Mouse (Mus musculus) lung, postnatal 0 days (tissue): ENCODE results near the gene Kcnj10. TPM values are rescaled to one million over a fixed set of nuclear protein-coding genes. Genes with fewer than 3 reads are reported as not detected.

ENCODE experiments used
- ATAC-seq: fragments of 200-750 bp; cut with Nextera tagmentation; 2 replicates; pipeline ENCODE4 v1.8.0; 2017; ENCODE audit warnings: moderate library complexity
- DNase-seq: peaks from one replicate; pipeline ENCODE4 v3.0.0-alpha.2; 2016; ENCODE audit warnings: low spot score
- H3K27ac ChIP-seq: fragments of 300-500 bp; sonication (generic); 2 replicates; pipeline ENCODE4 v1.5.1; 2014; ENCODE audit warnings: antibody characterized with exemption, mild to moderate bottlenecking, low read length, mixed read lengths
- H3K27me3 ChIP-seq: fragments of 300-500 bp; sonication (generic); replicated peaks from 2 replicates; pipeline ENCODE4 v1.6.1; 2014; ENCODE audit warnings: low read length, mixed read lengths; ENCODE audit not compliant: insufficient read depth
- H3K36me3 ChIP-seq: fragments of 300-500 bp; sonication (generic); 2 replicates; pipeline ENCODE4 v1.6.1; 2014; ENCODE audit warnings: low read length, mixed read lengths; ENCODE audit not compliant: insufficient read depth
- H3K4me1 ChIP-seq: fragments of 300-500 bp; sonication (generic); 2 replicates; pipeline ENCODE4 v1.6.1; 2014; ENCODE audit warnings: antibody characterized with exemption, low read depth, low read length, mixed read lengths; ENCODE audit not compliant: insufficient read depth
- H3K4me2 ChIP-seq: fragments of 300-500 bp; sonication (generic); replicated peaks from 2 replicates; pipeline ENCODE4 v1.6.1; 2014; ENCODE audit warnings: low read depth, mild to moderate bottlenecking, low read length, moderate library complexity, mixed read lengths
- H3K4me3 ChIP-seq: fragments of 300-500 bp; sonication (generic); 2 replicates; pipeline ENCODE4 v1.5.1; 2014; ENCODE audit warnings: low read depth, low read length
- H3K9ac ChIP-seq: fragments of 300-500 bp; sonication (generic); replicated peaks from 2 replicates; pipeline ENCODE4 v1.6.1; 2014; ENCODE audit warnings: low read depth, mild to moderate bottlenecking
- H3K9me3 ChIP-seq: fragments of 300-500 bp; sonication (generic); 2 replicates; pipeline ENCODE4 v1.6.1; 2016; ENCODE audit warnings: low read length, mixed read lengths
- CTCF ChIP-seq: IDR thresholded peaks from 2 replicates; pipeline ENCODE4 v1.5.1; 2016; ENCODE audit warnings: antibody characterized with exemption, mild to moderate bottlenecking
- EP300 ChIP-seq: IDR thresholded peaks from 2 replicates; pipeline ENCODE4 v1.6.1; 2016; ENCODE audit warnings: antibody characterized with exemption, mild to moderate bottlenecking, control low read depth
- WGBS: fragments of 180-500 bp; shearing (Covaris S2); extraction: QIAGEN DNeasy Blood & Tissue Kit; methylation state at CpG from one replicate; pipeline ENCODE4 v1.1.7; 2014; 5-methylcytosine and 5-hydroxymethylcytosine counted together
- polyA plus RNA-seq: library from polyadenylated mRNA; unstranded; fragments of >200 nt; fragmentation: Nextera tagmentation; extraction: Ambion mirVana; gene quantifications from 2 replicates; pipeline ENCODE4 v1.2.1, GENCODE M21; 2015

Kcnj10 gene
- polyA plus RNA-seq, 1 experiment from 2014 or later, result 0.04 TPM

DNA sequence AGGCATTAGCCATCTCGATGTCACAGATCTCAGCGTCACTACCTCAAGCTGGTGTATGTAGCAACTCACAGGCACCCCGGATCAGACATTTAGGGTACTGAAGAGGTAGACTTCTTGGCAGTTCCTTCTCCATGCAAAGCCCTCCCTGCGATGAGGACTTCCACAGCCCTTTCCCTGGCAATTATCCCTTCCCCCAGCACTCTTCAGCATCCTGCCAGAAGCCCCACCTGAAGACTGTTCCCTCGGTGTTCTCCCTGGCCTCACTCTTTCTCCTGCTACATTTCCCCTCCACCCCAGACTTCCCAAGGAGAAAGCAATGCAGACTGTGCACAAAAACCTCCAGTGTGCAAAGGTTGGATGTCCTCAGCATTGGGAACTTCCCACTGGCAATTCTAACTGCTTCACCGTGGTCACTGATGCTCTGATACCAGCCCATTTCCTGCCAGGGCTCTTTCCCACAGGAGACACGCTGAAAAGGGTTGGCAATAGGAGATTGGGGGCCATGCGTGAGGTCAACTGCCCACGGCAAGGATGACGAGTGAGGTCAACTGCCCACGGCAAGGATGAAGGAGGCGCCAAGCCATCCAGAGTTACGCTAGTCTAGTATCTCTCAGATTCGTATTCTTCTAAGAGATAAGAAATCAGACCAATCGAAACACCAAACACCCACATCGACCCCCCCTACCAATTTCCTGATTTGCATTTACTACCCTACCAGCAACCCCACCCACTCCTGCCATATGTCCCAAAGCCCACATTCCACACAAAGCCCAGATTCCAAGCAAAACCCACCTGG lies 13.6 kb upstream of the Kcnj10 start:
- no peak for ATAC-seq
- H3K9ac ChIP-seq, result no peak overlapping the region
- TF ChIP-seq CTCF, result no peak
- no peak for TF ChIP-seq EP300
- no peaks in the 10 kb centered on the region for H3K9me3 ChIP-seq
- no peaks in the 10 kb centered on the region for H3K36me3 ChIP-seq
- no peak overlapping the region for H3K27ac ChIP-seq
- no peak overlapping the region for H3K4me2 ChIP-seq
- WGBS, result 78% methylated on average over 16 of the region's 16 CpGs
- DNase-seq, result no peak
- H3K4me1 ChIP-seq, result no peaks in the 10 kb centered on the region; the same call in 1 of the 2 replicates
- H3K4me3 ChIP-seq, result no peak overlapping the region
- peaks cover 39% of the 10 kb centered on the region; the same call in 1 of the 2 replicates for H3K27me3 ChIP-seq

DNA sequence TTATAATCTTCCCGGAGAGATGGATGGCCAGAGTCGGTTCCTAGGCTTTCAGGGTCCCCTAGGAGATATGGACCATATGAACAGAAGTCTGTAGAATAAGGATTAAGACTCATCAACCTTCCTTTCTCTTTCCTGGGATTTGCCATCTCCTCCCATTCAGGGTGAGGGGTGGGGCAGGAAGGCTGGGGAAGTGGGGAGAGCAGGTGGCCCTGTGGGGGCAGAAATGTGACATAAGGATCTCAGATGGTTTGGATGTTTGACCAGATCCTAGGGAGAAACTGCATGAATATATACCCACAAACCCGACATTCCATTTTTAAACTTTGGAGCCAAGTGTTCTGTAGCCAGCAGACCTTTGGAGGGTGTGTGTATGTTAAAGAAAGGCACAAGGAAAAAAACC lies 13.0 kb upstream of the Kcnj10 start:
- WGBS, result 74% methylated on average over 3 of the region's 3 CpGs
- Histone ChIP-seq H3K27ac (no peak overlapping the region), H3K4me1 (no peaks in the 10 kb centered on the region; the same call in 1 of the 2 replicates), H3K36me3 (no peaks in the 10 kb centered on the region), H3K27me3 (peaks cover 39% of the 10 kb centered on the region; the same call in 1 of the 2 replicates), H3K4me2 (no peak overlapping the region), H3K9ac (no peak overlapping the region), H3K9me3 (no peaks in the 10 kb centered on the region), H3K4me3 (no peak overlapping the region)
- ATAC-seq (no peak), DNase-seq (no peak)
- TF ChIP-seq EP300, result no peak
- no peak for TF ChIP-seq CTCF

DNA sequence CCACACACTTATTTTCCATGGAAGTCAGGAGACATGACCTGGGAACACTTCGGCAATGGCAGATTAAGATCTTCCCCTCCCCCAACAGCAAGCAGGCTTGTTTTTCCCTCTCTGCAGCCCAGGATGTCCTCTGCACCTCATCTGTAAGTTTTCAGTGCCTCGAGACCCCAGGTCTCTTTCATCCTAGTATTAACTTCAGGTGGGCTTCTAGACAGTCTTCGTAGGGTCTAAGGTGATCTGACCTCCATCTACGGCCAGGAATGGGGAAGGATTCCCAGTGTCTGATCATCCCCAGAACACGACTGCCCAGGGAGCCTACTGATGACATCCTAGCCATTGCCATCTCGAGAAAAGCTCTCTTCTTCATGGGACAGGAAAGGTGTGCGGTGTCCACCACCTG lies 12.5 kb upstream of the Kcnj10 start:
- no peak for ATAC-seq
- WGBS, result 67% methylated on average over 7 of the region's 7 CpGs
- H3K27ac ChIP-seq, result no peak overlapping the region

DNA sequence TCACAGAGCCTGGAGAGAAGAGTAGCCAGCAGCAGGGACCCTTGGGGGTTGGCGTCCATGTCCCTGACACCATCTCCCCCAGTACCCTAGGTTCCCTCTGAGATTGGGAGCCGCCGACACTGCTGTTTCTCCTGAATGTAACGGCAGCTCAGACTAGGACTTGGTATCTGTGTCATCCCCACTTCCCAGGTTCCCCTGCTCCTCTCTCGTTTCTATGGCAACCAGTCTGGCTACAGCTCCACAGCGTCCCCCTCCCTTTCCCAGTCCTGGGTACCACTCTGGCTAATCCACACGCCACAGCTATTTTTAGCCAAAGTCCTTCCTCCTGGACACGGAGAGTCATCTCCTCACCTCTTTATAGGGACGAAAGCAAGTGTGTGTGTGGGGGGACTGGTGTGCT lies 11.9 kb upstream of the Kcnj10 start, which contains the start of gene Kcnj9:
TSS of gene Kcnj9 (minus strand) at position 188 of the 400 bp plus-strand sequence.
- Histone ChIP-seq H3K4me1 (no peaks in the 10 kb centered on the region; the same call in 1 of the 2 replicates), H3K4me2 (no peak within 1 kb of the TSS), H3K27me3 (peaks cover 39% of the 10 kb centered on the region; the same call in 1 of the 2 replicates), H3K36me3 (no peaks in the 10 kb centered on the region), H3K27ac (no peak within 1 kb of the TSS), H3K4me3 (no peak within 1 kb of the TSS), H3K9ac (no peak within 1 kb of the TSS), H3K9me3 (no peaks in the 10 kb centered on the region)
- ATAC-seq, result no peak
- TF ChIP-seq EP300 (no peak), CTCF (no peak)
- WGBS, result 22% methylated on average over 9 of the region's 9 CpGs
- DNase-seq, result no peak

More for the DNA sequence above, 12.5 kb upstream of the Kcnj10 start:
- no peak for DNase-seq
- Histone ChIP-seq H3K36me3 (no peaks in the 10 kb centered on the region), H3K4me3 (no peak overlapping the region), H3K27me3 (peaks cover 39% of the 10 kb centered on the region; the same call in 1 of the 2 replicates), H3K9ac (no peak overlapping the region), H3K4me1 (no peaks in the 10 kb centered on the region; the same call in 1 of the 2 replicates), H3K9me3 (no peaks in the 10 kb centered on the region), H3K4me2 (no peak overlapping the region)
- TF ChIP-seq CTCF (no peak), EP300 (no peak)

- Histone ChIP-seq H3K9me3 (no peaks in the 10 kb centered on the region), H3K4me3 (no peak overlapping the region), H3K4me2 (no peak overlapping the region), H3K27ac (no peak overlapping the region), H3K4me1 (no peaks in the 10 kb centered on the region; the same call in 1 of the 2 replicates), H3K36me3 (no peaks in the 10 kb centered on the region), H3K27me3 (peaks cover 39% of the 10 kb centered on the region; the same call in 1 of the 2 replicates), H3K9ac (no peak overlapping the region)
- WGBS, result 72% methylated on average over 6 of the region's 6 CpGs
- ATAC-seq, result no peak
- DNase-seq, result no peak
- TF ChIP-seq CTCF, result no peak
These were observed 11.4 kb upstream of the Kcnj10 start for GRCm38 (mm10) chr1:172329616-172330015.

DNA sequence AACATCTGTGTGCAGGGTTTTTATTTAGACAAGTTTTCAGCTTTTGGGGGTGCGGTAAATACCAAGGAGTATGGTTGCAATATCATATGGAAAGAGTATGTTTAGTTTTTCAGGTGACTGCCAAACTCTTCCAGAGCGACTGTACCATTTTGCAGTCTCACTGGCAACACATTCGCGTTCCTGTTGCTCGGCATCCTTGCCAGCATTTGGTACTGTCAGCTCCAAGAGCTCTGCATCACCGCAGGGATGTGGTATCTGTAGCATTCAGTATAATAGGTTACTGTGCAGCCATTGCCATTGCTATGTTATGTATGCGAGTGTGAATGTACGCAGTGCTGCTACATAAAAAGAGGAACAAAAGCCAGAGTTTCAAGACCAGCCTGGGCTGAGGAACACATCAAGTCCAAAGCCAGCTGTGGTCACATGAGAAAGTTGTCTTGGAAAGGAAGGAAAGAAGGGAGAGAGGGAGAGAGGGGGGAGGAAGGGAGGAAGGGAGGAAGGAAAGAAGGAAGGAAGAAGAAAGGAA lies 9.5 kb upstream of the Kcnj10 start:
- DNase-seq (no peak), ATAC-seq (no peak)
- peaks cover 27% of the 10 kb centered on the region; the same call in 1 of the 2 replicates for H3K27me3 ChIP-seq
- no peak overlapping the region for H3K9ac ChIP-seq
- no peak overlapping the region for H3K4me2 ChIP-seq
- H3K9me3 ChIP-seq, result no peaks in the 10 kb centered on the region
- H3K4me1 ChIP-seq, result no peaks in the 10 kb centered on the region
- WGBS, result 66% methylated on average over 8 of the region's 8 CpGs
- H3K36me3 ChIP-seq, result no peaks in the 10 kb centered on the region
- H3K27ac ChIP-seq, result no peak overlapping the region
- TF ChIP-seq EP300 (no peak), CTCF (no peak)
- no peak overlapping the region for H3K4me3 ChIP-seq
